Comparison of ENCODE assay signal across 11 mouse cellular contexts in genomic region chr9:96365271-96365872, GRCm38 (mm10). TPM values are rescaled to one million over a fixed set of nuclear protein-coding genes. Genes with fewer than 3 reads are reported as not detected.
A peak's percentile ranks its signal among the peaks of the same experiment; 100 is the strongest.
DNase-seq lines count a peak whose midpoint lies in the region; ATAC-seq and TF ChIP-seq lines count a peak whose summit lies in the region.
"Had no signal": no experiment of that assay in that cellular context is flagged by ENCODE, and none has a peak within 500 bp of the region (broad histone marks: within the 10 kb centered on the region; RNA-seq: fewer than 3 reads in every experiment).

No protein-coding gene starts in this region.

- no peak for TF ChIP-seq CTCF in testis, adult 2 months (IDR thresholded peaks at IDR 0.05; ENCODE audit: control insufficient read depth, insufficient read depth, insufficient replicate concordance, low read depth, low read length)

- ATAC-seq in hindbrain, embryonic 15.5 days (ENCODE audit: low FRiP score, low read depth) = no peak
- no peak for ATAC-seq in hindbrain, embryonic 12.5 days (ENCODE audit: low FRiP score)
- no peak for ATAC-seq in liver, embryonic 12.5 days
- no peak for ATAC-seq in inflammation-experienced regulatory T-cells, adult 6 months

- no peak for DNase-seq in testis, postnatal 14 days (ENCODE audit: low spot score)
- no peak for DNase-seq in left cerebral cortex, adult 11 months (ENCODE audit: low spot score)
- DNase-seq: kidney, adult 2 months; lung, adult 18-20 months; right cerebral cortex, adult 18-20 months had no signal

- H3K4me3 ChIP-seq in hindbrain, embryonic 15.5 days = no peak overlapping the region
- H3K4me3 ChIP-seq in hindbrain, embryonic 12.5 days = no peak overlapping the region
- peak overlapping the region; percentile 44 for H3K4me3 ChIP-seq in testis, adult 2 months (ENCODE audit: control insufficient read depth, low read depth, low read length)
- no peak overlapping the region for H3K4me3 ChIP-seq in liver, embryonic 12.5 days

- no peaks in the 10 kb centered on the region for H3K9me3 ChIP-seq in hindbrain, embryonic 15.5 days
- no peaks in the 10 kb centered on the region for H3K9me3 ChIP-seq in hindbrain, embryonic 12.5 days (replicated peaks)
- H3K9me3 ChIP-seq in liver, embryonic 12.5 days (replicated peaks) = no peaks in the 10 kb centered on the region
- H3K9me3 ChIP-seq: hindbrain, embryonic 10.5 days had no signal

- no peak overlapping the region for H3K27ac ChIP-seq in hindbrain, embryonic 15.5 days (replicated peaks)
- no peak overlapping the region for H3K27ac ChIP-seq in hindbrain, embryonic 12.5 days
- peak overlapping the region; percentile 3; the same call in 1 of the 2 replicates for H3K27ac ChIP-seq in testis, adult 2 months (ENCODE audit: control insufficient read depth, insufficient read depth, low read depth, low read length)
- H3K27ac ChIP-seq in liver, embryonic 12.5 days = peak overlapping the region; percentile 43; the same call in 1 of the 2 replicates

- TF ChIP-seq POLR2A in testis, adult 2 months (IDR thresholded peaks at IDR 0.05; ENCODE audit: control insufficient read depth, low read depth, low read length) = no peak

- no peaks in the 10 kb centered on the region for H3K36me3 ChIP-seq in hindbrain, embryonic 15.5 days
- no peaks in the 10 kb centered on the region for H3K36me3 ChIP-seq in hindbrain, embryonic 12.5 days
- no peaks in the 10 kb centered on the region for H3K36me3 ChIP-seq in testis, adult 2 months (ENCODE audit: control insufficient read depth, insufficient read depth, low read length)
- H3K36me3 ChIP-seq in liver, embryonic 12.5 days = no peaks in the 10 kb centered on the region; the same call in 1 of the 2 replicates

- H3K9ac ChIP-seq in hindbrain, embryonic 15.5 days = no peak overlapping the region
- no peak overlapping the region for H3K9ac ChIP-seq in hindbrain, embryonic 12.5 days
- H3K9ac ChIP-seq in liver, embryonic 12.5 days = 0 out of 2 replicates have a peak overlapping the region, but pooled peaks have one; percentile 8

- peaks cover 22% of the 10 kb centered on the region for H3K4me1 ChIP-seq in hindbrain, embryonic 15.5 days (replicated peaks)
- H3K4me1 ChIP-seq in hindbrain, embryonic 12.5 days = peaks cover 22% of the 10 kb centered on the region
- H3K4me1 ChIP-seq in testis, adult 2 months (ENCODE audit: control insufficient read depth, insufficient read depth, low read length) = peaks cover 8% of the 10 kb centered on the region
- peaks cover 37% of the 10 kb centered on the region for H3K4me1 ChIP-seq in liver, embryonic 12.5 days

- H3K27me3 ChIP-seq in hindbrain, embryonic 15.5 days = no peaks in the 10 kb centered on the region
- H3K27me3 ChIP-seq in hindbrain, embryonic 12.5 days = no peaks in the 10 kb centered on the region
- no peaks in the 10 kb centered on the region for H3K27me3 ChIP-seq in testis, adult 2 months (ENCODE audit: control insufficient read depth, insufficient read depth, low read length)
- no peaks in the 10 kb centered on the region for H3K27me3 ChIP-seq in liver, embryonic 12.5 days (replicated peaks)

- 65% methylated on average over 6 of the region's 6 CpGs for WGBS in hindbrain, embryonic 15.5 days
- WGBS in hindbrain, embryonic 12.5 days = 72% methylated on average over 6 of the region's 6 CpGs
- 50% methylated on average over 6 of the region's 6 CpGs for WGBS in liver, embryonic 12.5 days (ENCODE audit: insufficient replicate concordance)

- 0 out of 2 replicates have a peak overlapping the region, but pooled peaks have one; percentile 15 for H3K4me2 ChIP-seq in hindbrain, embryonic 15.5 days
- H3K4me2 ChIP-seq in hindbrain, embryonic 12.5 days (replicated peaks) = no peak overlapping the region
- peak overlapping the region; percentile 82 for H3K4me2 ChIP-seq in liver, embryonic 12.5 days

RNA-seq across cellular contexts. Expression of gene Atp1b3, which starts 1.1 kb away (rescaled TPM):
- polyA plus RNA-seq in hindbrain, embryonic 15.5 days (2015; fragmentation: Nextera tagmentation; extraction: Ambion mirVana) = 176 and 189 TPM in 2 replicates
- 166 and 167 TPM in 2 replicates for polyA plus RNA-seq in hindbrain, embryonic 12.5 days (2016; fragmentation: Nextera tagmentation; extraction: Ambion mirVana)
- polyA plus RNA-seq in testis, adult 2 months (2012; rRNA removed) = 289 and 306 TPM in 2 replicates
- polyA plus RNA-seq in liver, embryonic 12.5 days (2016; fragmentation: Nextera tagmentation; extraction: Ambion mirVana) = 99.5 and 101 TPM in 2 replicates
- polyA plus RNA-seq in inflammation-experienced regulatory T-cells, adult 6 months (2017; shearing (Covaris generic)) = 100 to 1,000 TPM; 181 to 248 (median 245) TPM

Comparison
In these comparisons a context has a peak if more than half of its experiments do, and no peak if none do; other contexts are left out.
1. H3K27ac ChIP-seq: peak in testis, adult 2 months (single experiment) and liver, embryonic 12.5 days (single experiment); none in hindbrain, embryonic 15.5 days (single experiment) and hindbrain, embryonic 12.5 days (single experiment).